Mouse (Mus musculus) midbrain, embryonic 14.5 days (tissue): ENCODE data around the gene Tubb4a. TPM values are rescaled to one million over a fixed set of nuclear protein-coding genes. Genes with fewer than 3 reads are reported as not detected.
A peak's percentile ranks its signal among the peaks of the same experiment; 100 is the strongest.

Experiments
- ATAC-seq: fragments of 200-750 bp; cut with Nextera tagmentation; 2 replicates; pipeline ENCODE4 v1.8.0; 2017; ENCODE audit warnings: moderate number of reproducible peaks, moderate library complexity; ENCODE audit not compliant: low FRiP score, low TSS enrichment
- DNase-seq: peaks from one replicate; pipeline ENCODE4 v3.0.0-alpha.2; 2015
- H3K27ac ChIP-seq: fragments of 300-500 bp; sonication (generic); replicated peaks from 2 replicates; pipeline ENCODE4 v1.5.1; 2014; ENCODE audit warnings: mild to moderate bottlenecking, low read depth, low read length, moderate library complexity
- H3K27me3 ChIP-seq: fragments of 300-500 bp; sonication (generic); 2 replicates; pipeline ENCODE4 v1.6.1; 2014; ENCODE audit warnings: low read length, control low read depth, mixed read lengths; ENCODE audit not compliant: control insufficient read depth, insufficient read depth
- H3K36me3 ChIP-seq: fragments of 300-500 bp; sonication (generic); 2 replicates; pipeline ENCODE4 v1.6.1; 2014; ENCODE audit warnings: low read length, control low read depth; ENCODE audit not compliant: control insufficient read depth, insufficient read depth
- H3K4me1 ChIP-seq: fragments of 300-500 bp; sonication (generic); 2 replicates; pipeline ENCODE4 v1.6.1; 2014; ENCODE audit warnings: mild to moderate bottlenecking, antibody characterized with exemption, low read length, control low read depth; ENCODE audit not compliant: control insufficient read depth, insufficient read depth
- H3K4me2 ChIP-seq: fragments of 300-500 bp; sonication (generic); 2 replicates; pipeline ENCODE4 v1.6.1; 2014; ENCODE audit warnings: mild to moderate bottlenecking, low read length, moderate library complexity
- H3K4me3 ChIP-seq: fragments of 300-500 bp; sonication (generic); replicated peaks from 2 replicates; pipeline ENCODE4 v1.5.1; 2014; ENCODE audit warnings: low read depth, low read length
- H3K9ac ChIP-seq: fragments of 300-500 bp; sonication (generic); replicated peaks from 2 replicates; pipeline ENCODE4 v1.6.1; 2014; ENCODE audit warnings: mild to moderate bottlenecking, low read length, moderate library complexity
- H3K9me3 ChIP-seq: fragments of 300-500 bp; sonication (generic); 2 replicates; pipeline ENCODE4 v1.6.1; 2016; ENCODE audit warnings: low read length, control low read depth, mixed read lengths; ENCODE audit not compliant: control insufficient read depth
- WGBS: fragments of 180-500 bp; shearing (Covaris S2); extraction: QIAGEN DNeasy Blood & Tissue Kit; methylation state at CpG from one replicate; pipeline ENCODE4 v1.1.7; 2014; 5-methylcytosine and 5-hydroxymethylcytosine counted together
- polyA plus RNA-seq: library from polyadenylated mRNA; unstranded; fragments of >200 nt; fragmentation: Nextera tagmentation; extraction: Ambion mirVana; gene quantifications from 2 replicates; pipeline ENCODE4 v1.2.1, GENCODE M21; 2014

Tubb4a gene
- polyA plus RNA-seq, 1 experiment from 2014 or later = 324 TPM

GRCm38 (mm10) chr17:57121856-57122255, 34.3 kb upstream of the Tubb4a start:
- Histone ChIP-seq H3K27me3 (no peaks in the 10 kb centered on the region), H3K36me3 (no peaks in the 10 kb centered on the region)
- no peak for DNase-seq

GRCm38 (mm10) chr17:57118524-57119349, 31.2 kb upstream of the Tubb4a start:
- H3K9me3 ChIP-seq = no peaks in the 10 kb centered on the region
- no peaks in the 10 kb centered on the region for H3K36me3 ChIP-seq
- H3K27me3 ChIP-seq = no peaks in the 10 kb centered on the region
- H3K27ac ChIP-seq = no peak overlapping the region
- H3K9ac ChIP-seq = no peak overlapping the region
- 1% methylated on average over 11 of the region's 11 CpGs for WGBS
- H3K4me1 ChIP-seq = no peaks in the 10 kb centered on the region
- no peak overlapping the region for H3K4me2 ChIP-seq
- peak; percentile 38 for DNase-seq
- no peak for ATAC-seq
- H3K4me3 ChIP-seq = no peak overlapping the region

More at GRCm38 (mm10) chr17:57121856-57122255, 34.3 kb upstream of the Tubb4a start:
- Histone ChIP-seq H3K9me3 (no peaks in the 10 kb centered on the region), H3K4me3 (no peak overlapping the region), H3K27ac (no peak overlapping the region), H3K9ac (no peak overlapping the region), H3K4me2 (no peak overlapping the region), H3K4me1 (no peaks in the 10 kb centered on the region)
- WGBS = 96% methylated on average over 2 of the region's 2 CpGs
- no peak for ATAC-seq

GRCm38 (mm10) chr17:57116801-57117200, 29.2 kb upstream of the Tubb4a start:
- H3K9ac ChIP-seq = no peak overlapping the region
- H3K4me1 ChIP-seq = no peaks in the 10 kb centered on the region
- ATAC-seq (no peak), DNase-seq (no peak)
- no peak overlapping the region for H3K4me2 ChIP-seq
- no peak overlapping the region for H3K4me3 ChIP-seq
- no peak overlapping the region for H3K27ac ChIP-seq
- no peaks in the 10 kb centered on the region for H3K36me3 ChIP-seq
- H3K27me3 ChIP-seq = no peaks in the 10 kb centered on the region
- WGBS = 82% methylated on average over 2 of the region's 2 CpGs
- H3K9me3 ChIP-seq = no peaks in the 10 kb centered on the region

GRCm38 (mm10) chr17:57112768-57113474, 25.3 kb upstream of the Tubb4a start:
- no peaks in the 10 kb centered on the region for H3K4me1 ChIP-seq
- DNase-seq = no peak
- H3K27ac ChIP-seq = no peak overlapping the region
- no peak overlapping the region for H3K9ac ChIP-seq
- ATAC-seq = no peak
- H3K9me3 ChIP-seq = no peaks in the 10 kb centered on the region
- no peaks in the 10 kb centered on the region for H3K36me3 ChIP-seq
- no peak overlapping the region for H3K4me3 ChIP-seq
- WGBS = 92% methylated on average over 10 of the region's 10 CpGs
- no peak overlapping the region for H3K4me2 ChIP-seq
- no peaks in the 10 kb centered on the region for H3K27me3 ChIP-seq

- WGBS = 93% methylated on average over 1 of the region's 1 CpGs
- Histone ChIP-seq H3K9ac (no peak overlapping the region), H3K27me3 (no peaks in the 10 kb centered on the region), H3K36me3 (no peaks in the 10 kb centered on the region), H3K4me3 (no peak overlapping the region), H3K4me2 (no peak overlapping the region), H3K4me1 (peaks cover 5% of the 10 kb centered on the region; the same call in 1 of the 2 replicates), H3K9me3 (no peaks in the 10 kb centered on the region), H3K27ac (no peak overlapping the region)
- ATAC-seq (no peak), DNase-seq (no peak)
Observed at GRCm38 (mm10) chr17:57110005-57110404, 22.4 kb upstream of the Tubb4a start.

- ATAC-seq (no peak), DNase-seq (no peak)
- 68% methylated on average over 5 of the region's 5 CpGs for WGBS
- H3K4me2 ChIP-seq = no peak overlapping the region
- H3K9ac ChIP-seq = no peak overlapping the region
- H3K4me1 ChIP-seq = peaks cover 9% of the 10 kb centered on the region; the same call in 1 of the 2 replicates
- no peak overlapping the region for H3K27ac ChIP-seq
- H3K9me3 ChIP-seq = no peaks in the 10 kb centered on the region
- no peak overlapping the region for H3K4me3 ChIP-seq
- no peaks in the 10 kb centered on the region for H3K27me3 ChIP-seq
- H3K36me3 ChIP-seq = no peaks in the 10 kb centered on the region
Observed at GRCm38 (mm10) chr17:57108666-57109171, 21.1 kb upstream of the Tubb4a start.

- no peak for ATAC-seq
- Histone ChIP-seq H3K4me1 (peaks cover 9% of the 10 kb centered on the region; the same call in 1 of the 2 replicates), H3K4me2 (no peak overlapping the region), H3K9ac (no peak overlapping the region), H3K27me3 (no peaks in the 10 kb centered on the region), H3K9me3 (no peaks in the 10 kb centered on the region), H3K4me3 (no peak overlapping the region), H3K27ac (no peak overlapping the region), H3K36me3 (no peaks in the 10 kb centered on the region)
- DNase-seq = no peak
- WGBS = 91% methylated on average over 7 of the region's 7 CpGs
Observed at GRCm38 (mm10) chr17:57108040-57108665, 20.6 kb upstream of the Tubb4a start.

GRCm38 (mm10) chr17:57107064-57107463, 19.5 kb upstream of the Tubb4a start:
- 89% methylated on average over 5 of the region's 5 CpGs for WGBS
- no peak for DNase-seq
- H3K4me3 ChIP-seq = no peak overlapping the region
- no peak for ATAC-seq
- H3K27me3 ChIP-seq = no peaks in the 10 kb centered on the region
- no peak overlapping the region for H3K9ac ChIP-seq
- H3K4me2 ChIP-seq = no peak overlapping the region
- H3K36me3 ChIP-seq = no peaks in the 10 kb centered on the region
- peaks cover 9% of the 10 kb centered on the region; the same call in 1 of the 2 replicates for H3K4me1 ChIP-seq
- no peaks in the 10 kb centered on the region for H3K9me3 ChIP-seq
- H3K27ac ChIP-seq = no peak overlapping the region
